Comparison of ENCODE assay signal across 14 mouse cellular contexts in the genomic region with DNA sequence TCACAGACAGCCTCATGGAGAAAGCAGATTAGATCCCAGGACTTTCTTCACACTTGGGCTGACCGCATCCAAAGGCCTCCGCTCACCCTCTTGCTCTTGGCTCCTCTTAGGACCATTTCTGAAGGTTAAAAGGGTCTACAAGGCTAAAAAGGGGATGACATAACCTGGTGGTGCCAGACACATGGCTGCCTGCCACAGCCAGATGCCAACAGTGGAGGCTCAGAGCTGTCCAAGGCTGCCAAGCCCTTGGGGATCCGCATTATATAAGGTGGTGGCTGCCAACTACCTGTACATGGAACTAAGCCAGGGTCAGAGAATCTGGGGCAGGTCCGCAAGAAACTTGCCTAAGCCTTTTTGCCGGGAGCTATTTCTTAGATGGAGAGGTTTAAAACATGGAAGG.
DNase-seq lines count a peak whose midpoint lies in the region; TF ChIP-seq lines count a peak whose summit lies in the region.
"Had no signal": no experiment of that assay in that cellular context is flagged by ENCODE, and none has a peak within 500 bp of the region (broad histone marks: within the 10 kb centered on the region; RNA-seq: fewer than 3 reads in every experiment).

No protein-coding gene starts in this region.

- peak; percentile 25 to 53 for DNase-seq in heart, adult 2 months
- DNase-seq in heart, postnatal 25 days (ENCODE audit: low spot score): no peak
- peak; percentile 11 for DNase-seq in urinary bladder, postnatal 14 days (ENCODE audit: low spot score)
- no peak for DNase-seq in urinary bladder, postnatal 36 days (ENCODE audit: low spot score in 2 of 2)
- DNase-seq in cerebellum, postnatal 14 days: peak; percentile 59 to 63
- DNase-seq in telencephalon, adult 2 months (ENCODE audit: low read depth, low spot score): peak; percentile 12
- DNase-seq in right cerebral cortex, postnatal 4 days: no peak
- DNase-seq in spleen, adult 18-20 months: no peak
- DNase-seq: forebrain, postnatal 0 days; lung, postnatal 10 days had no signal

- TF ChIP-seq EP300 in heart, adult 2 months (IDR thresholded peaks at IDR 0.05; ENCODE audit: insufficient read depth, low read depth, low read length): no peak

- peaks cover 2% of the 10 kb centered on the region for H3K4me1 ChIP-seq in heart, adult 2 months (ENCODE audit: control insufficient read depth, insufficient read depth, low read length)
- H3K4me1 ChIP-seq: limb, embryonic 15.5 days had no signal

- no peak for TF ChIP-seq POLR2A in heart, adult 2 months (IDR thresholded peaks at IDR 0.05; ENCODE audit: insufficient read depth, low read depth, low read length)

- H3K9ac ChIP-seq in heart, adult 2 months (ENCODE audit: low read depth, low read length): no peak overlapping the region
- H3K9ac ChIP-seq: forebrain, postnatal 0 days; heart, embryonic 13.5 days; limb, embryonic 15.5 days had no signal

- H3K27me3 ChIP-seq in heart, adult 2 months (ENCODE audit: control insufficient read depth, insufficient read depth, low read length): no peaks in the 10 kb centered on the region
- H3K27me3 ChIP-seq: heart, embryonic 13.5 days; limb, embryonic 15.5 days had no signal

- WGBS in heart, adult 2 months: 24% methylated on average over 5 of the region's 5 CpGs

- no peaks in the 10 kb centered on the region for H3K79me2 ChIP-seq in heart, adult 2 months (replicated peaks; ENCODE audit: control insufficient read depth, insufficient read depth, low read length)

- no peak for TF ChIP-seq CTCF in heart, adult 2 months (IDR thresholded peaks at IDR 0.05)

- H3K27ac ChIP-seq in heart, adult 2 months: no peak overlapping the region
- H3K27ac ChIP-seq: heart, embryonic 13.5 days; limb, embryonic 15.5 days; stomach, postnatal 0 days had no signal

- H3K36me3 ChIP-seq in heart, adult 2 months (ENCODE audit: control insufficient read depth, insufficient read depth, low read length): no peaks in the 10 kb centered on the region
- H3K36me3 ChIP-seq: heart, embryonic 13.5 days; limb, embryonic 15.5 days had no signal

- intact Hi-C loops in heart, adult 2 months (cut with DNase I): loop anchor here (5.0 kb wide), 1 partner anchor 79 kb away; no protein-coding TSS in a partner anchor
- intact Hi-C loops in heart, postnatal 25 days (cut with DNase I): no loop called here

- no peak overlapping the region for H3K4me3 ChIP-seq in heart, adult 2 months
- H3K4me3 ChIP-seq: heart, embryonic 13.5 days; limb, embryonic 15.5 days; myocyte had no signal

Comparison
In these comparisons a context has a peak if more than half of its experiments do, and no peak if none do; other contexts are left out.
1. DNase-seq: peak in heart, adult 2 months (2 of 2), urinary bladder, postnatal 14 days (single experiment), cerebellum, postnatal 14 days (2 of 2) and telencephalon, adult 2 months (single experiment); none in heart, postnatal 25 days (single experiment), urinary bladder, postnatal 36 days (0 of 2), right cerebral cortex, postnatal 4 days (single experiment) and spleen, adult 18-20 months (0 of 2).